Mouse (Mus musculus) heart, embryonic 14.5 days (tissue): ENCODE measurements around the gene Dab1. TPM values are rescaled to one million over a fixed set of nuclear protein-coding genes. Genes with fewer than 3 reads are reported as not detected.

Experiments used
- ATAC-seq: fragments of 200-750 bp; cut with Nextera tagmentation; 2 replicates; pipeline ENCODE4 v1.8.0; 2017; ENCODE audit warnings: low read depth, moderate TSS enrichment; ENCODE audit not compliant: insufficient number of reproducible peaks, insufficient read depth, low FRiP score
- H3K27ac ChIP-seq, 2 experiments: fragments of 200-500 bp in 1 of 2; fragments of 300-500 bp in 1 of 2; sonication (generic) in 1 of 2; replicated peaks in 1 of 2; 2 replicates each; pipeline ENCODE4 v1.5.1; 2012 to 2014; ENCODE audit warnings: low read depth in 2 of 2, low read length in 2 of 2, control low read depth in 1 of 2, mild to moderate bottlenecking in 1 of 2, mixed read lengths in 1 of 2; ENCODE audit not compliant: control insufficient read depth in 1 of 2, insufficient read depth in 1 of 2
- H3K27me3 ChIP-seq: fragments of 300-500 bp; sonication (generic); 2 replicates; pipeline ENCODE4 v1.6.1; 2014; ENCODE audit warnings: mild to moderate bottlenecking, low read length, control low read depth; ENCODE audit not compliant: control insufficient read depth, insufficient read depth
- H3K36me3 ChIP-seq: fragments of 300-500 bp; sonication (generic); 2 replicates; pipeline ENCODE4 v1.6.1; 2014; ENCODE audit warnings: mild to moderate bottlenecking, control low read depth, low read length, mixed read lengths; ENCODE audit not compliant: control insufficient read depth, insufficient read depth
- H3K4me1 ChIP-seq, 2 experiments: fragments of 200-500 bp in 1 of 2; fragments of 300-500 bp in 1 of 2; sonication (generic) in 1 of 2; 2 replicates each; pipeline ENCODE4 v1.6.1; 2012 to 2014; ENCODE audit warnings: low read length in 2 of 2, control low read depth in 1 of 2, mixed read lengths in 1 of 2; ENCODE audit not compliant: control insufficient read depth in 2 of 2, insufficient read depth in 2 of 2
- H3K4me2 ChIP-seq: fragments of 300-500 bp; sonication (generic); 2 replicates; pipeline ENCODE4 v1.6.1; 2014; ENCODE audit warnings: mild to moderate bottlenecking, low read length
- H3K4me3 ChIP-seq, 2 experiments: fragments of 200-500 bp in 1 of 2; fragments of 300-500 bp in 1 of 2; sonication (generic) in 1 of 2; 2 replicates each; pipeline ENCODE4 v1.5.1; 2012 to 2014; ENCODE audit warnings: low read length in 2 of 2, mild to moderate bottlenecking in 2 of 2, control low read depth in 1 of 2, low read depth in 1 of 2, moderate library complexity in 1 of 2; ENCODE audit not compliant: control insufficient read depth in 1 of 2, insufficient read depth in 1 of 2
- H3K9ac ChIP-seq: fragments of 300-500 bp; sonication (generic); 2 replicates; pipeline ENCODE4 v1.6.1; 2014; ENCODE audit warnings: mild to moderate bottlenecking, low read length
- H3K9me3 ChIP-seq: fragments of 300-500 bp; sonication (generic); 2 replicates; pipeline ENCODE4 v1.6.1; 2016; ENCODE audit warnings: low read length, control low read depth; ENCODE audit not compliant: control insufficient read depth
- whole genome bisulfite sequencing: fragments of 180-500 bp; shearing (Covaris S2); extraction: QIAGEN DNeasy Blood & Tissue Kit; methylation state at CpG from one replicate; pipeline ENCODE4 v1.1.7; 2014; 5-methylcytosine and 5-hydroxymethylcytosine counted together
- polyA plus RNA-seq: library from polyadenylated mRNA; unstranded; fragments of >200 nt; fragmentation: Nextera tagmentation; extraction: Ambion mirVana; gene quantifications from 2 replicates; pipeline ENCODE4 v1.2.1, GENCODE M21; 2014

Dab1 gene
- polyA plus RNA-seq, 1 experiment from 2014 or later, result 0.99 TPM

- 85% methylated on average over 4 of the region's 4 CpGs for WGBS
Measured at GRCm38 (mm10) chr4:104186311-104186710, 567.2 kb downstream of the Dab1 start.

GRCm38 (mm10) chr4:104198635-104199034 is 579.5 kb downstream of the Dab1 start:
- Histone ChIP-seq H3K27me3 (no peaks in the 10 kb centered on the region), H3K4me2 (no peak overlapping the region), H3K4me1 (no peaks in the 10 kb centered on the region), H3K36me3 (no peaks in the 10 kb centered on the region), H3K4me3 (no peak overlapping the region), H3K9ac (no peak overlapping the region), H3K9me3 (no peaks in the 10 kb centered on the region), H3K27ac (no peak overlapping the region)
- ATAC-seq, result no peak
- 81% methylated on average over 8 of the region's 8 CpGs for WGBS

More at GRCm38 (mm10) chr4:104186311-104186710, 567.2 kb downstream of the Dab1 start:
- H3K9me3 ChIP-seq, result no peaks in the 10 kb centered on the region
- no peaks in the 10 kb centered on the region for H3K36me3 ChIP-seq
- no peaks in the 10 kb centered on the region for H3K27me3 ChIP-seq
- no peak overlapping the region for H3K9ac ChIP-seq
- H3K27ac ChIP-seq, result no peak overlapping the region
- ATAC-seq, result no peak
- no peak overlapping the region for H3K4me3 ChIP-seq
- H3K4me1 ChIP-seq, result peaks cover 0 to 2% of the 10 kb centered on the region in 2 experiments; a peak in 2 of 4 replicates
- H3K4me2 ChIP-seq, result no peak overlapping the region

- Histone ChIP-seq H3K9me3 (no peaks in the 10 kb centered on the region), H3K27me3 (no peaks in the 10 kb centered on the region), H3K4me3 (no peak overlapping the region), H3K9ac (no peak overlapping the region), H3K36me3 (no peaks in the 10 kb centered on the region), H3K4me2 (no peak overlapping the region), H3K4me1 (no peaks in the 10 kb centered on the region), H3K27ac (no peak overlapping the region)
- WGBS, result 70% methylated on average over 5 of the region's 5 CpGs
- no peak for ATAC-seq
Measured at GRCm38 (mm10) chr4:104201686-104202085, 582.5 kb downstream of the Dab1 start.

GRCm38 (mm10) chr4:104204047-104204446 is 584.9 kb downstream of the Dab1 start:
- H3K9ac ChIP-seq, result no peak overlapping the region
- ATAC-seq, result no peak
- no peaks in the 10 kb centered on the region for H3K27me3 ChIP-seq
- H3K36me3 ChIP-seq, result no peaks in the 10 kb centered on the region
- WGBS, result 47% methylated on average over 6 of the region's 6 CpGs
- H3K4me2 ChIP-seq, result no peak overlapping the region
- H3K9me3 ChIP-seq, result no peaks in the 10 kb centered on the region
- H3K4me3 ChIP-seq, result no peak overlapping the region
- no peaks in the 10 kb centered on the region for H3K4me1 ChIP-seq
- H3K27ac ChIP-seq, result no peak overlapping the region

GRCm38 (mm10) chr4:104206639-104207038 is 587.5 kb downstream of the Dab1 start:
- ATAC-seq, result no peak
- Histone ChIP-seq H3K4me2 (no peak overlapping the region), H3K9ac (no peak overlapping the region), H3K4me3 (no peak overlapping the region), H3K27ac (no peak overlapping the region), H3K36me3 (no peaks in the 10 kb centered on the region), H3K4me1 (peaks cover 0 to 5% of the 10 kb centered on the region in 2 experiments; a peak in 1 of 4 replicates), H3K27me3 (no peaks in the 10 kb centered on the region), H3K9me3 (peaks cover 4% of the 10 kb centered on the region; the same call in 1 of the 2 replicates)
- WGBS, result 70% methylated on average over 5 of the region's 5 CpGs

GRCm38 (mm10) chr4:104209081-104209480 is 589.9 kb downstream of the Dab1 start:
- ATAC-seq, result no peak
- 20% methylated on average over 2 of the region's 2 CpGs for WGBS
- H3K4me1 ChIP-seq, result peaks cover 0 to 9% of the 10 kb centered on the region in 2 experiments; a peak in 1 of 4 replicates

GRCm38 (mm10) chr4:104210796-104211195 is 591.6 kb downstream of the Dab1 start:
- Histone ChIP-seq H3K4me1 (peaks cover 0 to 9% of the 10 kb centered on the region in 2 experiments; a peak in 1 of 4 replicates), H3K9ac (no peak overlapping the region), H3K36me3 (no peaks in the 10 kb centered on the region), H3K9me3 (peaks cover 4% of the 10 kb centered on the region; the same call in 1 of the 2 replicates), H3K4me2 (no peak overlapping the region), H3K27ac (no peak overlapping the region), H3K4me3 (no peak overlapping the region), H3K27me3 (no peaks in the 10 kb centered on the region)
- WGBS, result 76% methylated on average over 1 of the region's 1 CpGs
- no peak for ATAC-seq

More at GRCm38 (mm10) chr4:104209081-104209480, 589.9 kb downstream of the Dab1 start:
- no peak overlapping the region for H3K9ac ChIP-seq
- H3K27ac ChIP-seq, result no peak overlapping the region
- H3K36me3 ChIP-seq, result no peaks in the 10 kb centered on the region
- H3K4me2 ChIP-seq, result no peak overlapping the region
- peaks cover 4% of the 10 kb centered on the region; the same call in 1 of the 2 replicates for H3K9me3 ChIP-seq
- H3K27me3 ChIP-seq, result no peaks in the 10 kb centered on the region
- H3K4me3 ChIP-seq, result no peak overlapping the region
